ENCODE assay signal across 9 mouse cellular contexts in genomic region chr9:30942512-30943313, GRCm38 (mm10). TPM values are rescaled to one million over a fixed set of nuclear protein-coding genes. Genes with fewer than 3 reads are reported as not detected.
A peak's percentile ranks its signal among the peaks of the same experiment; 100 is the strongest.
DNase-seq lines count a peak whose midpoint lies in the region; ATAC-seq and TF ChIP-seq lines count a peak whose summit lies in the region.
"Had no signal": no experiment of that assay in that cellular context is flagged by ENCODE, and none has a peak within 500 bp of the region (broad histone marks: within the 10 kb centered on the region; RNA-seq: fewer than 3 reads in every experiment).

Gene Adamts8 (plus strand): TSS chr9:30942562.

- in situ Hi-C loops in Patski (cut with MboI; ENCODE audit: low pct_unique_long_range_greater_than_20kb) = loop anchor here (5.0 kb wide), 1 partner anchor 465 kb away; no protein-coding TSS in a partner anchor

- DNase-seq in cerebellum, postnatal 36 days = peak; percentile 21 to 23
- DNase-seq in cerebellum, adult 8-10 months = no peak
- no peak for DNase-seq in Patski (ENCODE audit: low read depth, low spot score)
- DNase-seq in spleen, adult 12 weeks (ENCODE audit: low spot score) = no peak

- H3K36me3 ChIP-seq in forebrain, embryonic 12.5 days (replicated peaks) = no peaks in the 10 kb centered on the region
- H3K36me3 ChIP-seq in hindbrain, embryonic 13.5 days = no peaks in the 10 kb centered on the region
- no peaks in the 10 kb centered on the region for H3K36me3 ChIP-seq in limb, embryonic 12.5 days
- H3K36me3 ChIP-seq in neural tube, embryonic 12.5 days = no peaks in the 10 kb centered on the region

- under 1% methylated on average over 93 of the region's 96 CpGs for WGBS in forebrain, embryonic 12.5 days
- under 1% methylated on average over 78 of the region's 96 CpGs for WGBS in hindbrain, embryonic 13.5 days
- under 1% methylated on average over 96 of the region's 96 CpGs for WGBS in limb, embryonic 12.5 days
- WGBS in neural tube, embryonic 12.5 days = under 1% methylated on average over 94 of the region's 96 CpGs

- H3K4me3 ChIP-seq in forebrain, embryonic 12.5 days (replicated peaks) = peak within 1 kb of the TSS; percentile 51
- H3K4me3 ChIP-seq in hindbrain, embryonic 13.5 days = peak within 1 kb of the TSS; percentile 66
- peak within 1 kb of the TSS; percentile 63 for H3K4me3 ChIP-seq in limb, embryonic 12.5 days (replicated peaks)
- peak within 1 kb of the TSS; percentile 57 for H3K4me3 ChIP-seq in neural tube, embryonic 12.5 days

- CTCF ChIA-PET in Patski (lab: Charles Lee) = interaction anchor here (0.9 kb wide), 1 partner anchor 463 kb away, joined by 3 read pairs; no protein-coding TSS in a partner anchor

- H3K9ac ChIP-seq in forebrain, embryonic 12.5 days = peak within 1 kb of the TSS; percentile 59
- H3K9ac ChIP-seq in hindbrain, embryonic 13.5 days = peak within 1 kb of the TSS; percentile 81
- H3K9ac ChIP-seq in limb, embryonic 12.5 days (replicated peaks) = peak within 1 kb of the TSS; percentile 56
- H3K9ac ChIP-seq in neural tube, embryonic 12.5 days = peak within 1 kb of the TSS; percentile 75

- H3K27me3 ChIP-seq in Patski = peaks cover 54% of the 10 kb centered on the region
- peaks cover 56% of the 10 kb centered on the region for H3K27me3 ChIP-seq in forebrain, embryonic 12.5 days
- H3K27me3 ChIP-seq in hindbrain, embryonic 13.5 days = peaks cover 54% of the 10 kb centered on the region
- H3K27me3 ChIP-seq in limb, embryonic 12.5 days = peaks cover 81% of the 10 kb centered on the region
- H3K27me3 ChIP-seq in neural tube, embryonic 12.5 days (replicated peaks) = peaks cover 45% of the 10 kb centered on the region
- H3K27me3 ChIP-seq: CH12.LX had no signal

- H3K27ac ChIP-seq in forebrain, embryonic 12.5 days = no peak within 1 kb of the TSS
- H3K27ac ChIP-seq in hindbrain, embryonic 13.5 days = peak within 1 kb of the TSS; percentile 44; the same call in 1 of the 2 replicates
- no peak within 1 kb of the TSS for H3K27ac ChIP-seq in limb, embryonic 12.5 days
- no peak within 1 kb of the TSS for H3K27ac ChIP-seq in neural tube, embryonic 12.5 days

- POLR2A ChIA-PET in Patski (lab: Charles Lee) = no interaction called here

- peaks cover 11% of the 10 kb centered on the region for H3K4me1 ChIP-seq in forebrain, embryonic 12.5 days
- peaks cover 21% of the 10 kb centered on the region for H3K4me1 ChIP-seq in hindbrain, embryonic 13.5 days (replicated peaks)
- H3K4me1 ChIP-seq in limb, embryonic 12.5 days (replicated peaks) = peaks cover 14% of the 10 kb centered on the region
- H3K4me1 ChIP-seq in neural tube, embryonic 12.5 days = peaks cover 12% of the 10 kb centered on the region

- TF ChIP-seq CTCF in Patski (IDR thresholded peaks at IDR 0.05) = peak; percentile 78

- peak within 1 kb of the TSS; percentile 67 for H3K4me2 ChIP-seq in forebrain, embryonic 12.5 days
- H3K4me2 ChIP-seq in hindbrain, embryonic 13.5 days = peak within 1 kb of the TSS; percentile 97
- H3K4me2 ChIP-seq in limb, embryonic 12.5 days = peak within 1 kb of the TSS; percentile 100
- peak within 1 kb of the TSS; percentile 98 for H3K4me2 ChIP-seq in neural tube, embryonic 12.5 days (replicated peaks)

- peak; percentile 45 for ATAC-seq in Patski
- peak; percentile 87 for ATAC-seq in forebrain, embryonic 12.5 days (ENCODE audit: low FRiP score)
- ATAC-seq in hindbrain, embryonic 13.5 days (ENCODE audit: low FRiP score) = peak; percentile 87
- peak; percentile 39; the same call in 1 of the 2 replicates for ATAC-seq in limb, embryonic 12.5 days (ENCODE audit: insufficient number of reproducible peaks, insufficient read depth, low FRiP score, low TSS enrichment, low read depth)
- peak; percentile 85 for ATAC-seq in neural tube, embryonic 12.5 days (ENCODE audit: low FRiP score, low read depth)

- no peaks in the 10 kb centered on the region for H3K9me3 ChIP-seq in forebrain, embryonic 12.5 days
- no peaks in the 10 kb centered on the region for H3K9me3 ChIP-seq in hindbrain, embryonic 13.5 days
- peaks cover 3% of the 10 kb centered on the region; the same call in 1 of the 2 replicates for H3K9me3 ChIP-seq in limb, embryonic 12.5 days
- no peaks in the 10 kb centered on the region for H3K9me3 ChIP-seq in neural tube, embryonic 12.5 days

RNA-seq across cellular contexts. Expression of gene Adamts8, which starts in this region (rescaled TPM):
- polyA plus RNA-seq in Patski (2021) = not detected
- polyA plus RNA-seq in forebrain, embryonic 12.5 days (2016; fragmentation: Nextera tagmentation; extraction: Ambion mirVana) = 0.54 and 0.60 TPM in 2 replicates
- polyA plus RNA-seq in hindbrain, embryonic 13.5 days (2015; fragmentation: Nextera tagmentation; extraction: Ambion mirVana) = 1.4 and 2.0 TPM in 2 replicates
- 1.5 and 1.7 TPM in 2 replicates for polyA plus RNA-seq in limb, embryonic 12.5 days (2016; fragmentation: Nextera tagmentation; extraction: Ambion mirVana)
- polyA plus RNA-seq in neural tube, embryonic 12.5 days (2016; fragmentation: Nextera tagmentation; extraction: Ambion mirVana) = 1.2 TPM in 2 replicates

Comparison
In these comparisons a context has a peak if more than half of its experiments do, and no peak if none do; other contexts are left out.
1. DNase-seq: peak in cerebellum, postnatal 36 days (2 of 2); none in cerebellum, adult 8-10 months (single experiment), Patski (single experiment) and spleen, adult 12 weeks (single experiment).
2. Peak in ATAC-seq in Patski; RNA of the gene not detected or under 1 TPM.
3. Peak in ATAC-seq, H3K4me3 ChIP-seq, H3K9ac ChIP-seq and H3K4me2 ChIP-seq in forebrain, embryonic 12.5 days; RNA of the gene not detected or under 1 TPM.
4. Peak in every context shown above with its lines, with median percentiles within 50 percentile points of each other: ATAC-seq, H3K4me2 ChIP-seq, H3K4me3 ChIP-seq and H3K9ac ChIP-seq.